Mouse (Mus musculus): Measurements from ENCODE around the gene Hoxc5. TPM values are rescaled to one million over a fixed set of nuclear protein-coding genes. Genes with fewer than 3 reads are reported as not detected.

Gene Hoxc5
- polyA plus RNA-seq, 1 experiment = 1.6 TPM

DNA sequence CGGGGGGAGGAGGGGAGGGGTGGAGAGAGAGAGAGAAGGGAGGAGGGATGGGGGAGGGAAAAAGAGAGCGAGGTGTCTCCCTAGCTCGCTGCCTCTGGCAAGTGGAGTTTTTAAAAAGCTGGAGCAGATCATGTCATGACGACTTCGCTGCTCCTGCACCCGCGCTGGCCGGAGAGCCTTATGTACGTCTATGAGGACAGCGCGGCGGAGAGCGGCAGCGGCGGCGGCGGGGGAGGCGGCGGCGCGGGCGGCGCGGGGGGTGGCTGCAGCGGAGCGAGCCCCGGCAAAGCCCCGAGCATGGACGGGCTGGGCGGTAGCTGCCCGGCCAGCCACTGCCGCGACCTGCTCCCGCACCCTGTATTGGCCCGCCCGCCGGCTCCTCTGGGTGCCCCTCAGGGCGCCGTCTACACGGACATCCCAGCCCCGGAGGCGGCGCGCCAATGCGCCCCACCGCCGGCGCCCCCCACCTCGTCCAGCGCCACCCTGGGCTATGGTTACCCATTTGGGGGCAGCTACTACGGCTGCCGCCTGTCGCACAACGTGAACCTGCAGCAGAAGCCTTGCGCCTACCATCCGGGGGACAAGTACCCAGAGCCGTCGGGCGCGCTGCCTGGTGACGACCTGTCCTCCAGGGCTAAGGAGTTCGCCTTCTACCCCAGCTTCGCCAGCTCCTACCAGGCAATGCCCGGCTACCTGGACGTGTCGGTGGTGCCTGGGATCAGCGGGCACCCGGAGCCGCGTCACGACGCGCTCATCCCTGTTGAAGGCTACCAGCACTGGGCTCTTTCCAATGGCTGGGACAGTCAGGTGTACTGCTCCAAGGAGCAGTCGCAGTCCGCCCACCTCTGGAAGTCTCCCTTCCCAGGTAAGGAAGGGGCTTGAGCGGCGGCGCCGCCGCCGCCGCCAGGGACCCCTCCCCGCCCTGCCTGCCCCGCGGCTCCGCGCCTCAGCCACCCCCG lies 45.9 kb upstream of the Hoxc5 start, which contains the start of gene Hoxc13:
Gene Hoxc13, plus strand, starts transcription at position 51 of the 959 bp plus-strand sequence.
- Histone ChIP-seq H3K79me2 (ENCODE audit: control insufficient read depth, insufficient read depth) (no peaks in the 10 kb centered on the region), H3ac (ENCODE audit: control insufficient read depth, insufficient read length, low read depth) (peak within 1 kb of the TSS; percentile 56), H3K4me3 (ENCODE audit: insufficient read depth, poor library complexity, severe bottlenecking) (peak within 1 kb of the TSS; percentile 38), H3K79me3 (ENCODE audit: low read depth) (no peaks in the 10 kb centered on the region), H3K27me3 (ENCODE audit: control insufficient read depth, insufficient read depth, insufficient read length) (peaks cover 10% of the 10 kb centered on the region), H3K36me3 (ENCODE audit: control insufficient read depth, insufficient read depth) (no peaks in the 10 kb centered on the region)
- TF ChIP-seq FOSL1 (IDR thresholded peaks at IDR 0.05; ENCODE audit: insufficient read depth, low read length, poor library complexity, severe bottlenecking) (no peak), MAX (IDR thresholded peaks at IDR 0.05) (no peak), MYOG (IDR thresholded peaks at IDR 0.05; ENCODE audit: control insufficient read depth, extremely low read depth, insufficient read length) (no peak), CTCF (IDR thresholded peaks at IDR 0.05; ENCODE audit: control insufficient read depth, insufficient read depth, insufficient read length) (no peak), MYOD1 (IDR thresholded peaks at IDR 0.05; ENCODE audit: control insufficient read depth, insufficient read length, low read depth) (no peak)

- H3ac ChIP-seq (ENCODE audit: control insufficient read depth, insufficient read length, low read depth) = peak overlapping the region; percentile 23
- peak overlapping the region; percentile 38 for H3K4me3 ChIP-seq (ENCODE audit: insufficient read depth, poor library complexity, severe bottlenecking)
- peaks cover 5% of the 10 kb centered on the region for H3K27me3 ChIP-seq (ENCODE audit: control insufficient read depth, insufficient read depth, insufficient read length)
- no peaks in the 10 kb centered on the region for H3K79me3 ChIP-seq (ENCODE audit: low read depth)
- H3K36me3 ChIP-seq (ENCODE audit: control insufficient read depth, insufficient read depth) = no peaks in the 10 kb centered on the region
- TF ChIP-seq CEBPB (IDR thresholded peaks at IDR 0.05; ENCODE audit: low read depth) = peak; percentile 39
- no peak for TF ChIP-seq MAX (IDR thresholded peaks at IDR 0.05)
- no peaks in the 10 kb centered on the region for H3K79me2 ChIP-seq (ENCODE audit: control insufficient read depth, insufficient read depth)
Observed at GRCm38 (mm10) chr15:102922012-102922362, 45.3 kb upstream of the Hoxc5 start.

DNA sequence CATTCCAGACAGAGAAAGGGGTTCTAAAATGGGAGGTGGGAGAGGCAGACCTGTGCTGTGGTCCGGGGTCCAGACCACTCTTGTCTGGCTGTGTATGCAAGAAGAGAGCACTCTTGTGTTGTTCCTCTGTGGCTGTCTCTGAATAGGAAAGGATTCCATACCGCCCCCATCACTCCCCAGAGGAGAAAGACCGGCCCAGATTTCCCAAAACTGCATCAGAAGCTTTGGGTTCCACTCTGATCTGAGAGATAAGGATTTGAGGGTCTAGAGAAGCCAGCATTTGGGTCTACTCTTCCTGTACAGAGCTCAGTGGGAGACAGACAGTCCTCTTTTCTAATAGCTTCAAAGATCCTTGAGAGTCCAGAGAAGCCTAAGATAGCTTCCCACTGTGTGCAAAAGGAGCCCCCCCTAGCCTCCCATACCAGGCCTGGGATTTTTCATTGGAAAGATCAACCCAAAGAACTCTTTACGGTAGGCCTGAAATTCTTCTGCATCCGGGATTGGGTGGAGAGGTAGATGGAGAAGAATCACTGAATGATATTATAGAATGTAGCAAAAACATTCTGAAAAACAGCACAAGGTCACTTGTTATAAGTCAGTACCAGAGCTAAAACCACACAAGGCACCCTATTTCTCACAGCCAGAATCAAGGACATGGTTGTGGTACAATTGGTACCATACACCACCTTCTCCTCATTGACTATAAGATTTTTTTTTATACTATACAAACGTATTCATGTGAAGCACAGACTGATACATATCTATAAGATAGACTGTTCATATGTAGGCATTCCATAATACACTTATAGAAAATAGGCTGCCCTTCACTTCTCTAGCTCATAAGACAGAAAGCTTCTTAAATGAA lies 44.4 kb upstream of the Hoxc5 start:
- Histone ChIP-seq H3ac (ENCODE audit: control insufficient read depth, insufficient read length, low read depth) (no peak overlapping the region), H3K36me3 (ENCODE audit: control insufficient read depth, insufficient read depth) (no peaks in the 10 kb centered on the region), H3K27me3 (ENCODE audit: control insufficient read depth, insufficient read depth, insufficient read length) (no peaks in the 10 kb centered on the region), H3K79me2 (ENCODE audit: control insufficient read depth, insufficient read depth) (no peaks in the 10 kb centered on the region), H3K4me3 (ENCODE audit: insufficient read depth, poor library complexity, severe bottlenecking) (no peak overlapping the region), H3K79me3 (ENCODE audit: low read depth) (no peaks in the 10 kb centered on the region)
- TF ChIP-seq MAX (IDR thresholded peaks at IDR 0.05) (no peak), MYOG (IDR thresholded peaks at IDR 0.05; ENCODE audit: control insufficient read depth, extremely low read depth, insufficient read length) (no peak), CTCF (IDR thresholded peaks at IDR 0.05; ENCODE audit: control insufficient read depth, insufficient read depth, insufficient read length) (no peak), MYOD1 (IDR thresholded peaks at IDR 0.05; ENCODE audit: control insufficient read depth, insufficient read length, low read depth) (no peak), USF1 (IDR thresholded peaks at IDR 0.05; ENCODE audit: low read depth) (no peak), CEBPB (IDR thresholded peaks at IDR 0.05; ENCODE audit: low read depth) (no peak), FOSL1 (IDR thresholded peaks at IDR 0.05; ENCODE audit: insufficient read depth, low read length, poor library complexity, severe bottlenecking) (no peak)

DNA sequence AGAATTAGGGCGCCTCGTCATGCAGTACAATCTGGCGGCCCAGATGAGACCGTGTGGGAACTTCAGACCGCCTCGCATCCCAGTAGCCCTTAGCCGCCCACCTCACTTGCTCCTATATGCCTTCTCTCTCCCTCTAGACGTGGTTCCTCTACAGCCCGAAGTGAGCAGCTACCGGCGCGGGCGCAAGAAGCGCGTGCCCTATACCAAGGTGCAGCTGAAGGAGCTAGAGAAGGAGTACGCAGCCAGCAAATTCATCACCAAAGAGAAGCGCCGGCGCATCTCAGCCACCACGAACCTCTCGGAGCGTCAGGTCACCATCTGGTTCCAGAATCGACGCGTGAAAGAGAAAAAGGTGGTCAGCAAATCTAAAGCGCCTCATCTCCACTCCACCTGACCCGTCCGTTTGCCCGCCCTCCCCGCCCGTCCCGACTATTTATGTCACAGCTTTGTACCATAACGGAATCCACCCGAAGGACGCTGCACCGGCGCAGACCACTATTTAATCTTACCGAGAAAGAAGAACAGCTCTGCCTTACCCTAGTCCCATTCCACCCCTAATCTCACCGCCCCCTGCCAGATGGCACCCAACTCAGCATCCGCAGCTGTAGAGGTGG lies 40.1 kb upstream of the Hoxc5 start:
- TF ChIP-seq FOSL1 (IDR thresholded peaks at IDR 0.05; ENCODE audit: insufficient read depth, low read length, poor library complexity, severe bottlenecking) (no peak), MYOG (IDR thresholded peaks at IDR 0.05; ENCODE audit: control insufficient read depth, extremely low read depth, insufficient read length) (no peak), CTCF (IDR thresholded peaks at IDR 0.05; ENCODE audit: control insufficient read depth, insufficient read depth, insufficient read length) (no peak), CEBPB (IDR thresholded peaks at IDR 0.05; ENCODE audit: low read depth) (no peak)
- Histone ChIP-seq H3K79me2 (ENCODE audit: control insufficient read depth, insufficient read depth) (no peaks in the 10 kb centered on the region), H3K36me3 (ENCODE audit: control insufficient read depth, insufficient read depth) (no peaks in the 10 kb centered on the region), H3ac (ENCODE audit: control insufficient read depth, insufficient read length, low read depth) (no peak overlapping the region), H3K27me3 (ENCODE audit: control insufficient read depth, insufficient read depth, insufficient read length) (no peaks in the 10 kb centered on the region), H3K79me3 (ENCODE audit: low read depth) (no peaks in the 10 kb centered on the region), H3K4me3 (ENCODE audit: insufficient read depth, poor library complexity, severe bottlenecking) (no peak overlapping the region)

- Histone ChIP-seq H3K79me3 (ENCODE audit: low read depth) (no peaks in the 10 kb centered on the region), H3K79me2 (ENCODE audit: control insufficient read depth, insufficient read depth) (no peaks in the 10 kb centered on the region), H3K4me3 (ENCODE audit: insufficient read depth, poor library complexity, severe bottlenecking) (no peak overlapping the region), H3ac (ENCODE audit: control insufficient read depth, insufficient read length, low read depth) (no peak overlapping the region), H3K27me3 (ENCODE audit: control insufficient read depth, insufficient read depth, insufficient read length) (no peaks in the 10 kb centered on the region), H3K36me3 (ENCODE audit: control insufficient read depth, insufficient read depth) (no peaks in the 10 kb centered on the region)
- TF ChIP-seq MAX (IDR thresholded peaks at IDR 0.05) (no peak), FOSL1 (IDR thresholded peaks at IDR 0.05; ENCODE audit: insufficient read depth, low read length, poor library complexity, severe bottlenecking) (no peak), MYOD1 (IDR thresholded peaks at IDR 0.05; ENCODE audit: control insufficient read depth, insufficient read length, low read depth) (no peak), USF1 (IDR thresholded peaks at IDR 0.05; ENCODE audit: low read depth) (no peak), CTCF (IDR thresholded peaks at IDR 0.05; ENCODE audit: control insufficient read depth, insufficient read depth, insufficient read length) (no peak), MYOG (IDR thresholded peaks at IDR 0.05; ENCODE audit: control insufficient read depth, extremely low read depth, insufficient read length) (no peak), CEBPB (IDR thresholded peaks at IDR 0.05; ENCODE audit: low read depth) (no peak)
Observed at GRCm38 (mm10) chr15:102931706-102932358, 35.4 kb upstream of the Hoxc5 start.

Measured in C2C12 (cell line).